Mouse (Mus musculus) cerebellum, adult 2 months (tissue): Measurements from ENCODE around the gene Id2. TPM values are rescaled to one million over a fixed set of nuclear protein-coding genes. Genes with fewer than 3 reads are reported as not detected.

Experiments used
- DNase-seq, 2 experiments: peaks; one replicate each; pipeline ENCODE4 v3.0.0; 2021
- H3K27ac ChIP-seq: fragments of 200-500 bp; 2 replicates; pipeline ENCODE4 v1.5.1; 2012; ENCODE audit warnings: low read length, control low read depth, inconsistent platforms; ENCODE audit not compliant: insufficient read depth
- H3K27me3 ChIP-seq: fragments of 200-500 bp; 2 replicates; pipeline ENCODE4 v1.6.1; 2012; ENCODE audit warnings: inconsistent platforms, mild to moderate bottlenecking, low read length, moderate library complexity; ENCODE audit not compliant: control insufficient read depth, insufficient read depth
- H3K4me1 ChIP-seq: fragments of 200-500 bp; 2 replicates; pipeline ENCODE4 v1.6.1; 2011; ENCODE audit warnings: low read length; ENCODE audit not compliant: control insufficient read depth, insufficient read depth
- H3K4me3 ChIP-seq: fragments of 200-500 bp; replicated peaks from 2 replicates; pipeline ENCODE3; 2011; ENCODE audit warnings: mild to moderate bottlenecking, low read depth, low read length, control low read depth; ENCODE audit not compliant: insufficient read depth
- CTCF ChIP-seq: fragments of 200-500 bp; IDR thresholded peaks from 2 replicates; pipeline ENCODE4 v1.5.1; 2011; ENCODE audit warnings: low read depth, mild to moderate bottlenecking, control low read depth, low read length, moderate library complexity, borderline replicate concordance; ENCODE audit not compliant: insufficient read depth
- POLR2A ChIP-seq: fragments of 200-500 bp; IDR thresholded peaks from 2 replicates; pipeline ENCODE4 v1.6.1; 2011; ENCODE audit warnings: low read length, control low read depth, borderline replicate concordance; ENCODE audit not compliant: insufficient read depth
- WGBS: fragments of 180-500 bp; shearing (Covaris S2); methylation state at CpG from one replicate; pipeline ENCODE4 v1.1.7; 2018; 5-methylcytosine and 5-hydroxymethylcytosine counted together
- polyA plus RNA-seq: library from polyadenylated mRNA; depleted of rRNA; stranded (reverse); fragments of >200 nt; gene quantifications from 2 replicates; pipeline ENCODE4 v1.2.3, GENCODE M21; 2012

The Id2 gene
- polyA plus RNA-seq, 1 experiment = 213 TPM

DNA sequence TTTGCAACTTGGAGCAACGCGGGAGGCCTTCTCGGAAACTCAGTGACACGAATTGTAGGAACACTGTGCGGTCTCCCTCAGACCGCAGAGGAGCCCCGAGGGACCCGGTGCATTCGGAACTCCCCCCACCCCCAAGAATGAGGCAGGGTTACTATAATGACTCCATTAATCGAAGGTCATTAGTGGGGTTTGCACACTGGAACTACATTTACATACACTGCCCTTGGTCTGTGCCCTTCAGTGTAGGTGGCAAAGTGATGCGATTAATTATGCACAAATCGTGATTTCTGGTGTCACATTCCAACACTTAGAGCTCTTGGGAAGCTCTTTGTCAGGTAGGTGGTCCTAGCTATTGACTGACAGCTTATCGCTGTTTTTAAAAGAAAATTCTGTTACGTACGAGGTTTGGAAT is 294 bp downstream of the Id2 start:
- no peak for TF ChIP-seq POLR2A
- no peak for TF ChIP-seq CTCF
- H3K4me1 ChIP-seq = peaks cover 2% of the 10 kb centered on the region; the same call in 1 of the 2 replicates
- peak overlapping the region; percentile 93 for H3K4me3 ChIP-seq
- WGBS = 18% methylated on average over 15 of the region's 15 CpGs
- peak overlapping the region; percentile 76 for H3K27ac ChIP-seq
- DNase-seq = no peak
- H3K27me3 ChIP-seq = peaks cover 3% of the 10 kb centered on the region; the same call in 1 of the 2 replicates

DNA sequence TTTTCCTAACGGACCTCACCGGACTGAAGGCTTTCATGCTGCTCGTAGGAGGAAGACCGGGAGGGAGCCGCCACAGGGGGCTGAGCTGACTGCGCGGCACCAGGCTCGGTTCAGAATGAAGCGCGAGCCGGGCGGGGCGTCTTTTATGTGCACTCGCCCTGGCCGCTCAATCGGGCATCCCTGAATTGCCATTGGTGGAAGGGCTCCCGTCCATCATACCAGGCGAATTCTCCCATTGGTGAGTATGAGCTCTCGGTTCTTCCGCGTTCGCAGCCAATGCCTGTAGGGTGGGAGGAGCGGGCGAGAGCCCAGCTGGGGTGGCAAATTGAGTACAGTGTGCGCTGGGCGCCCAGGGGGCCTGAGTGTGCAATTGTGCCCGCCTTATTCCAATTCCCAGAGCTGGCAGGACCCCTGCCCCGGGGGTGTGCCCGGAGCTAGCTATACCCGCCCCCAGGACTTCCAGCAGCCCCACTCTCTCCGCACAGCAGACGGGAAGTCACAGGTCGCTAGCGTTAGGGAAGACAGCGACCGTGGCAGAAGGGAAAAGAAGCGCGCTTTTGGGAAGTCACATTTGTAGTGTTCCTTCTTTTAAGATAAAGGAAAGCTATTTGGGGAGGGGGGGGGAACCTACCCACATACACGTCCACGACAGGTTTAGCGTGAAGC is 833 bp downstream of the Id2 start:
- Histone ChIP-seq H3K4me3 (peak overlapping the region; percentile 93), H3K27ac (peak overlapping the region; percentile 76), H3K27me3 (peaks cover 3% of the 10 kb centered on the region; the same call in 1 of the 2 replicates), H3K4me1 (peaks cover 2% of the 10 kb centered on the region; the same call in 1 of the 2 replicates)
- DNase-seq = peak; percentile 97 to 98
- peak; percentile 93 for TF ChIP-seq POLR2A
- no peak for TF ChIP-seq CTCF
- WGBS = under 1% methylated on average over 41 of the region's 41 CpGs

DNA sequence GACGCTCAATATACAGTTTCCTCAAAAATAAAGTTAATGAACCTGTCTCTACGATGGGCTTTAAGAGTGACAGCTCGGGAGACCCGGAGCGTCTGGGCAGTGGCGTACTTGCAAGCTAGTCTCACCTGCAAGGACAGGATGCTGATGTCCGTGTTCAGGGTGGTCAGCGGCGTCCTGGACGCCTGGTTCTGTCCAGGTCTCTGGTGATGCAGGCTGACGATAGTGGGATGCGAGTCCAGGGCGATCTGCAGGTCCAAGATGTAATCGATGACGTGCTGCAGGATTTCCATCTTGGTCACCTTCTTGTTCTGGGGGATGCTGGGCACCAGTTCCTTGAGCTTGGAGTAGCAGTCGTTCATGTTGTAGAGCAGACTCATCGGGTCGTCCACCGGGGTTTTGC is 1.4 kb downstream of the Id2 start:
- H3K27me3 ChIP-seq = peaks cover under 1% of the 10 kb centered on the region; the same call in 1 of the 2 replicates
- H3K27ac ChIP-seq = peak overlapping the region; percentile 51
- peak overlapping the region; percentile 93 for H3K4me3 ChIP-seq
- no peak for DNase-seq
- H3K4me1 ChIP-seq = peaks cover 2% of the 10 kb centered on the region; the same call in 1 of the 2 replicates
- no peak for TF ChIP-seq CTCF
- WGBS = under 1% methylated on average over 19 of the region's 19 CpGs

DNA sequence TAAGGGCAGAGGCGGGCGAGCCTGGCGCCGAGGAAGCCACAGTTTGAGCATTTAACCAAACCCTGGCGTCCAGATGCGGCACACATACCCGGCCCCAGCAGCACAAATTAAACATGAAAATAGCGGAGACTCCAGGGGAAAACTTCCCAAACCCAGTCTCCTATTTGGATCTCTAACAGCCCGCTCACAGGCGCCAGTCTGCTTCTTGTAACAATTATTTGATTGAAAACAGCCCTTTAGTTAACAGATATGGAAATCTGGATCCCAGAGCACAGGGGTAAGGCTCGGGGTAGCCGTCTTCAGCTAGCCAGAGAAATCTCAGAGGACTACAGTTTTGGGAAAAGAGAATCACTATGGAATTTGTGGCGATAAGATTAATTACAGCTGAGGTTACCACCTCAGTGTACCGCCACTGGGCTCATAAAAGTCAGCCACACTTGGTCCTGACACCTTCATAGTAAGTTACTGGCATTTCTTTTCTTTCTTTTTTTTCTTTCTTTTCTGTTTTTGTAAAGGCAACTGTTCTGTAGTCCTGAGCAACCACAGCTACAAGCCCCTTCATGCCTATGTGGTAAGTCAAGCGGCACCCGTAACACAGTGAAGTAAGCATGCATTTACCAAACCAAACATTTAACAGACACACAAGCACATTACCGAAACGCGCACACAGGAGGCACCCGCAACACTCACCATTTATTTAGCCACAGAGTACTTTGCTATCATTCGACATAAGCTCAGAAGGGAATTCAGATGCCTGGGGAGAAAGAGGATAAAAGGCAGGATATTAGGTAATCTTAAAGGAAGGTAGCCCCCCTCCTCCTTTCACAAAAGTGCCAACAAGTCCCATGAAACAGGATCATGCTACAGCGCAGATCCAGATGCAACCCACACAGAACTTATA is 2.1 kb downstream of the Id2 start:
- no peak for TF ChIP-seq POLR2A
- no peak for TF ChIP-seq CTCF
- 7% methylated on average over 22 of the region's 22 CpGs for WGBS
- DNase-seq = peak; percentile 25 to 38
- Histone ChIP-seq H3K27ac (peak overlapping the region; percentile 51; the same call in 1 of the 2 replicates), H3K4me3 (peak overlapping the region; percentile 93), H3K4me1 (peaks cover 2% of the 10 kb centered on the region; the same call in 1 of the 2 replicates), H3K27me3 (no peaks in the 10 kb centered on the region)

DNA sequence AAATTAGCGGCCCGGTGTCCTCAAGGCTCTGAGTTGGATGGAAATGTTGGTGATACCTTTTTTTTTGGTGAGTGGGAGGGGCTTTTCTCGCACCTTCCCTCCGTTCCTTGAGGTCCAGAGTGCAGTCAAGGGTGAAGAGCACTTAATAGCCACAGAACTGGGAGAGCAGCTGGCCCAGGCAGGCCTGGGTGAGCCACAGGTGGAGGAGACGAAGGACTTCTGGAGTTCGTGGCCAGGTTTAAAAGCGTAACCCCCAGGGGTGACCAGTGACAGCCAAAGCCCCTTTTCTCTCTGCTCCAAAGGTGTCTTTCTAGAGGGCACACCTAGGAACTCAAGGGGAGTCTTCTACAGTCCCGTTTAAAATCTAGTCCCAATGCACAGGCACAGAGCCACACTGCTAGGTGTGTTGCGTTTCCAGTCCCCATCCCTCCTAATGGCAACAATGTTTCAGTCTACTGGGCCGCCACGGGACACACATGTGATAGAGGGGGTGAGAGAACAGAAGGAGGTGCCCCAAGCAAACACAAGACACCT is 3.6 kb downstream of the Id2 start:
- DNase-seq = peak in 1 of 2 experiments; percentile 30
- H3K27me3 ChIP-seq = no peaks in the 10 kb centered on the region
- H3K27ac ChIP-seq = no peak overlapping the region
- H3K4me1 ChIP-seq = no peaks in the 10 kb centered on the region
- TF ChIP-seq POLR2A (no peak), CTCF (no peak)
- 40% methylated on average over 11 of the region's 11 CpGs for WGBS
- H3K4me3 ChIP-seq = peak overlapping the region; percentile 45

DNA sequence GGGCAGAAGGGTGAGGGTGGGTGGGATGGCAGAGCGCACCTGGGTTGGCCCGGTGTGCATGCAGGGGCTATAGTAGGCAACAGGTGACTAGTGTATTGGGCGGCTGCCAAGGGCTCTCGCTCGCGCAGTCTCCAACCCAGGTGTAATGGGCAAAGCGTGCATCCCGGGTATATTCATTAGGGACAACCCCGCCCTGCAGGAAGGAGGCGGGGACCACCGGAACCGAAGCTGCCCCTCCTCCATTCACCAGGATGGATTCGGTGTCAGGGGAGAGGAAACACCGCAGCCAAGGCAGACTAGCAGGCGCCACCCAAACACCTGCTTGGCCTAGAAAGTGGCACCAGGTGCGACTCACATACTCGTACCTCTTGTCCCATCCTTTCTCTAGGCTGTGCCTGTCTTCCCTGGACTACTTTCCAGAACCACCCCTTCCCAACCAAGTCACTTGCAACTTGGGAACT is 4.2 kb downstream of the Id2 start:
- WGBS = 2% methylated on average over 17 of the region's 17 CpGs

DNA sequence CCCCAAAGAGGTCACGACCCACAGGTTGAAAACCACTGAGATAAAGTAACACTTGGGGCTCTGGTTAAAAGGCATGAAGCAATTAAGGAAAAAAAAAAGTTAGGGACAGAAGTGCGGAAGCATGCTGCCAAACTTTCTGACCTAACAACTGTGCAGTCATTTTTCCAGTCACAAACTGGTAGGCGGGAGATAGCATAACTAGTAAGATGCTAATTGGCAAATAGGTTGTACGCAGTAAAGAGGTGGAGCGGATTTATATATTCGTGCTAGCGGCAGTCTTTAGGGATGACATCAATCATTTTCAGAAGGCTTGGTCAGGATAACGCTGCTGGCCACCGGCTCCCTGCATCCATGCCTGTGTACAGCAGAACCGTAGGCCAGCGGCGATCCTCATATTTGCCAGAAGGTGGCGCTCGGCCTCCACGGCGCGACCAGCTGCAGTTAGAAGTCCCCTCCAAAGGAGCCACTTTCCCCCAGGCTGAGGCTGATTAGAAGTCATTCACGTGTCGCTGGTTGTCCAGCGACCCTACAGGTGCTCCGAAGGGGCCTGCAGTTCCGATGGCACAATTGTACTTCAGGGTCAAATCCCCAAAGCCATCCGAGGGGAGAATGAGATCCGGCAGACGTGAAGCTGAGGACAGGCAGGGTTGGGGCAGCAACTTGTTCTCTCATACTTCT is 4.8 kb downstream of the Id2 start:
- DNase-seq = peak; percentile 81 to 91
- 9% methylated on average over 25 of the region's 25 CpGs for WGBS
- H3K4me1 ChIP-seq = no peaks in the 10 kb centered on the region
- no peak overlapping the region for H3K27ac ChIP-seq
- peak overlapping the region; percentile 45 for H3K4me3 ChIP-seq
- TF ChIP-seq POLR2A = no peak
- peak; percentile 98 for TF ChIP-seq CTCF
- H3K27me3 ChIP-seq = no peaks in the 10 kb centered on the region

More for the DNA sequence above, 4.2 kb downstream of the Id2 start:
- DNase-seq = peak in 1 of 2 experiments; percentile 47
- Histone ChIP-seq H3K27me3 (no peaks in the 10 kb centered on the region), H3K4me1 (no peaks in the 10 kb centered on the region), H3K27ac (no peak overlapping the region), H3K4me3 (peak overlapping the region; percentile 45)
- TF ChIP-seq CTCF (no peak), POLR2A (no peak)
